Mouse (Mus musculus) small intestine, adult 2 months (tissue): Measurements from ENCODE around the gene Crlf1.

ENCODE experiments used
- CTCF ChIP-seq: fragments of 200-500 bp; IDR thresholded peaks from 2 replicates; pipeline ENCODE4 v1.5.1; 2012; ENCODE audit warnings: low read depth, mild to moderate bottlenecking, control low read depth, inconsistent platforms, low read length, moderate library complexity, mixed read lengths; ENCODE audit not compliant: insufficient replicate concordance, insufficient read length; ENCODE audit errors: extremely low read depth
- POLR2A ChIP-seq: fragments of 200-500 bp; IDR thresholded peaks from 2 replicates; pipeline ENCODE4 v1.6.1; 2012; ENCODE audit warnings: low read depth, mild to moderate bottlenecking, control low read depth, inconsistent platforms, low read length, moderate library complexity

GRCm38 (mm10) chr8:70493692-70494415, 896 bp downstream of the Crlf1 start:
- TF ChIP-seq POLR2A (no peak), CTCF (no peak)
